Comparison of ENCODE assay signal across 11 mouse cellular contexts in the genomic region with DNA sequence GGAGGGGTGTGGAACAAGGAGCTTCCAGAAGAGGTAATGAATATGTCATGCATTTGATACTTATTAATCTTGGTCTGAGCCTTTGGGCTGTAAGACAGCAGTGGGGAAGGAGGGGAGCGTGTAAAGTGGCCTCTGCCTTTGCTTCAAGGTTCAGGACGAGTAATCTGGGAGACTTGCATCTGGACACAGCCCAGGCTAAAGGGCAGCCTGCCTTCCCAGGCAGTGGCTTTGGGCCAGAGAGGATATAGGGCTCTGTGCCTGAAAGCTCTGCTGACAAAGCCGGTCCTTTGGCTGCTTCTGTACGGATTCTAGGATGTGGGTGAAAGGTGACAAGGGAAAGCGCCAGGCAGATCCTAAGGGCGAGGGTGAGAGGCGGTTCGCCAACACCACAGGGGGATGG. TPM values are rescaled to one million over a fixed set of nuclear protein-coding genes. Genes with fewer than 3 reads are reported as not detected.
A peak's percentile ranks its signal among the peaks of the same experiment; 100 is the strongest.
DNase-seq lines count a peak whose midpoint lies in the region; ATAC-seq lines count a peak whose summit lies in the region.
"Had no signal": no experiment of that assay in that cellular context is flagged by ENCODE, and none has a peak within 500 bp of the region (broad histone marks: within the 10 kb centered on the region; RNA-seq: fewer than 3 reads in every experiment).

No protein-coding gene starts in this region.

- H3K4me1 ChIP-seq in heart, embryonic 11.5 days (ENCODE audit: control insufficient read depth, insufficient read depth, low read length), result no peaks in the 10 kb centered on the region
- H3K4me1 ChIP-seq in neural tube, embryonic 15.5 days, result no peaks in the 10 kb centered on the region
- H3K4me1 ChIP-seq in embryonic facial prominence, embryonic 10.5 days, result 0 out of 2 replicates have a peak, but pooled peaks cover 6% of the 10 kb centered on the region

- peaks cover 8% of the 10 kb centered on the region for H3K27me3 ChIP-seq in heart, embryonic 11.5 days (ENCODE audit: control insufficient read depth, insufficient read depth, low read length)
- H3K27me3 ChIP-seq in neural tube, embryonic 15.5 days (replicated peaks), result no peaks in the 10 kb centered on the region
- H3K27me3 ChIP-seq in embryonic facial prominence, embryonic 10.5 days (replicated peaks; ENCODE audit: low read depth, poor library complexity, severe bottlenecking), result peaks cover 26% of the 10 kb centered on the region

- no peak overlapping the region for H3K4me3 ChIP-seq in heart, embryonic 11.5 days (ENCODE audit: low read depth, low read length)
- no peak overlapping the region for H3K4me3 ChIP-seq in neural tube, embryonic 15.5 days (replicated peaks)
- H3K4me3 ChIP-seq in embryonic facial prominence, embryonic 10.5 days, result no peak overlapping the region

- H3K36me3 ChIP-seq in heart, embryonic 11.5 days (ENCODE audit: control insufficient read depth, insufficient read depth, low read length), result no peaks in the 10 kb centered on the region
- H3K36me3 ChIP-seq in neural tube, embryonic 15.5 days, result 0 out of 2 replicates have a peak, but pooled peaks cover 6% of the 10 kb centered on the region
- H3K36me3 ChIP-seq in embryonic facial prominence, embryonic 10.5 days (replicated peaks), result peaks cover 20% of the 10 kb centered on the region

- H3K9me3 ChIP-seq in heart, embryonic 11.5 days (replicated peaks; ENCODE audit: control insufficient read depth, low read length), result no peaks in the 10 kb centered on the region
- H3K9me3 ChIP-seq in neural tube, embryonic 15.5 days (replicated peaks), result no peaks in the 10 kb centered on the region
- H3K9me3 ChIP-seq in embryonic facial prominence, embryonic 10.5 days, result no peaks in the 10 kb centered on the region

- 69% methylated on average over 8 of the region's 8 CpGs for WGBS in heart, embryonic 11.5 days (ENCODE audit: insufficient replicate concordance)
- 84% methylated on average over 8 of the region's 8 CpGs for WGBS in neural tube, embryonic 15.5 days
- 79% methylated on average over 8 of the region's 8 CpGs for WGBS in embryonic facial prominence, embryonic 10.5 days

- H3K9ac ChIP-seq in heart, embryonic 11.5 days (ENCODE audit: low read depth, low read length), result no peak overlapping the region
- no peak overlapping the region for H3K9ac ChIP-seq in neural tube, embryonic 15.5 days (replicated peaks)
- H3K9ac ChIP-seq: forebrain, postnatal 0 days had no signal

- no peak for ATAC-seq in heart, embryonic 11.5 days (replicated peaks; ENCODE audit: insufficient number of reproducible peaks, low FRiP score, low TSS enrichment)
- ATAC-seq in neural tube, embryonic 15.5 days (ENCODE audit: low FRiP score), result no peak
- ATAC-seq: forebrain, postnatal 0 days had no signal

- no peak overlapping the region for H3K4me2 ChIP-seq in heart, embryonic 11.5 days
- H3K4me2 ChIP-seq in neural tube, embryonic 15.5 days, result no peak overlapping the region

- peak; percentile 96 for DNase-seq in heart, adult 11 months
- DNase-seq in adrenal gland, adult 8-10 months, result peak; percentile 68
- DNase-seq in heart, postnatal 14 days, result peak; percentile 54 to 81
- peak; percentile 86 to 96 for DNase-seq in kidney, postnatal 25 days
- DNase-seq in thymus, postnatal 0 days (ENCODE audit: low spot score), result no peak
- DNase-seq in embryonic facial prominence, embryonic 10.5 days (ENCODE audit: low spot score), result no peak
- DNase-seq: forebrain, postnatal 0 days had no signal

- no peak overlapping the region for H3K27ac ChIP-seq in heart, embryonic 11.5 days (ENCODE audit: low read depth, low read length)
- no peak overlapping the region for H3K27ac ChIP-seq in neural tube, embryonic 15.5 days (replicated peaks)
- no peak overlapping the region for H3K27ac ChIP-seq in embryonic facial prominence, embryonic 10.5 days (replicated peaks)

- intact Hi-C loops in heart, postnatal 14 days (cut with DNase I), result no loop called here

RNA-seq across cellular contexts. Expression of a gene that starts 1.9 kb away (rescaled TPM):
- polyA plus RNA-seq in heart, embryonic 11.5 days (2014; fragmentation: Nextera tagmentation; extraction: Ambion mirVana), result not detected in 2 replicates
- 100 to 1,000 TPM; 277 to 564 (median 391) TPM for total RNA-seq in adrenal gland, adult 8-10 months (2022)
- total RNA-seq in heart, postnatal 14 days (2021), result 10 to 100 TPM in 1 of 2 experiments, 1 to 10 TPM in 1; 5.0 to 24.7 TPM
- polyA plus RNA-seq in thymus, postnatal 0 days (2015; fragmentation: Nextera tagmentation; extraction: Ambion mirVana), result 1.1 TPM in 1 of 2 replicates, not detected in the other
- 0.05 TPM in 1 of 2 replicates, not detected in the other for polyA plus RNA-seq in neural tube, embryonic 15.5 days (2015; fragmentation: Nextera tagmentation; extraction: Ambion mirVana)
- polyA plus RNA-seq in embryonic facial prominence, embryonic 10.5 days (2016; fragmentation: Nextera tagmentation; extraction: Ambion mirVana), result 0.10 TPM in 1 of 2 replicates, not detected in the other
- total RNA-seq: forebrain, postnatal 0 days had no signal
- polyA plus RNA-seq: forebrain, postnatal 0 days; limb, embryonic 11.5 days; neural tube, embryonic 11.5 days had no signal

RNA-seq across cellular contexts. Expression of a gene that starts 8.4 kb away (rescaled TPM):
- polyA plus RNA-seq in heart, embryonic 11.5 days (2014; fragmentation: Nextera tagmentation; extraction: Ambion mirVana), result 7.0 and 7.6 TPM in 2 replicates
- total RNA-seq in adrenal gland, adult 8-10 months (2022), result 10 to 100 TPM; 52.5 to 60.1 (median 54.5) TPM
- total RNA-seq in heart, postnatal 14 days (2021), result 10 to 100 TPM; 13.8 to 14.8 TPM
- 5.7 and 6.1 TPM in 2 replicates for polyA plus RNA-seq in thymus, postnatal 0 days (2015; fragmentation: Nextera tagmentation; extraction: Ambion mirVana)
- polyA plus RNA-seq in neural tube, embryonic 15.5 days (2015; fragmentation: Nextera tagmentation; extraction: Ambion mirVana), result 11.7 and 12.7 TPM in 2 replicates
- polyA plus RNA-seq in embryonic facial prominence, embryonic 10.5 days (2016; fragmentation: Nextera tagmentation; extraction: Ambion mirVana), result 7.2 and 8.4 TPM in 2 replicates

RNA-seq across cellular contexts. Expression of a gene that starts 8.4 kb away (rescaled TPM):
- 6.2 and 6.6 TPM in 2 replicates for polyA plus RNA-seq in heart, embryonic 11.5 days (2014; fragmentation: Nextera tagmentation; extraction: Ambion mirVana)
- total RNA-seq in adrenal gland, adult 8-10 months (2022), result 1 to 10 TPM in 3 of 4 experiments, under 1 TPM in 1; 0.99 to 1.6 (median 1.3) TPM
- total RNA-seq in heart, postnatal 14 days (2021), result under 1 TPM; 0.12 to 0.24 TPM
- polyA plus RNA-seq in thymus, postnatal 0 days (2015; fragmentation: Nextera tagmentation; extraction: Ambion mirVana), result 0.13 and 0.31 TPM in 2 replicates
- 0.19 and 0.34 TPM in 2 replicates for polyA plus RNA-seq in neural tube, embryonic 15.5 days (2015; fragmentation: Nextera tagmentation; extraction: Ambion mirVana)
- polyA plus RNA-seq in embryonic facial prominence, embryonic 10.5 days (2016; fragmentation: Nextera tagmentation; extraction: Ambion mirVana), result 0.38 and 0.45 TPM in 2 replicates

RNA-seq across cellular contexts. Expression of a gene that starts 19.0 kb away (rescaled TPM):
- polyA plus RNA-seq in heart, embryonic 11.5 days (2014; fragmentation: Nextera tagmentation; extraction: Ambion mirVana), result 1.9 and 2.3 TPM in 2 replicates
- total RNA-seq in adrenal gland, adult 8-10 months (2022), result 1 to 10 TPM; 2.8 to 6.4 (median 4.2) TPM
- total RNA-seq in heart, postnatal 14 days (2021), result 1 to 10 TPM; 2.2 to 2.5 TPM
- polyA plus RNA-seq in thymus, postnatal 0 days (2015; fragmentation: Nextera tagmentation; extraction: Ambion mirVana), result 2.2 and 2.5 TPM in 2 replicates
- polyA plus RNA-seq in neural tube, embryonic 15.5 days (2015; fragmentation: Nextera tagmentation; extraction: Ambion mirVana), result 1.6 and 1.9 TPM in 2 replicates
- polyA plus RNA-seq in embryonic facial prominence, embryonic 10.5 days (2016; fragmentation: Nextera tagmentation; extraction: Ambion mirVana), result 7.4 and 7.7 TPM in 2 replicates

RNA-seq across cellular contexts. Expression of a gene that starts 59.0 kb away (rescaled TPM):
- polyA plus RNA-seq in heart, embryonic 11.5 days (2014; fragmentation: Nextera tagmentation; extraction: Ambion mirVana), result 0.17 TPM in 1 of 2 replicates, not detected in the other
- total RNA-seq in adrenal gland, adult 8-10 months (2022), result not detected
- not detected for total RNA-seq in heart, postnatal 14 days (2021)
- polyA plus RNA-seq in thymus, postnatal 0 days (2015; fragmentation: Nextera tagmentation; extraction: Ambion mirVana), result 0.14 TPM in 1 of 2 replicates, not detected in the other
- not detected in 2 replicates for polyA plus RNA-seq in neural tube, embryonic 15.5 days (2015; fragmentation: Nextera tagmentation; extraction: Ambion mirVana)
- 0.11 TPM in 1 of 2 replicates, not detected in the other for polyA plus RNA-seq in embryonic facial prominence, embryonic 10.5 days (2016; fragmentation: Nextera tagmentation; extraction: Ambion mirVana)
- polyA plus RNA-seq: limb, embryonic 11.5 days; neural tube, embryonic 11.5 days had no signal

Comparison
In these comparisons a context has a peak if more than half of its experiments do, and no peak if none do; other contexts are left out.
1. DNase-seq: peak in heart, adult 11 months (single experiment), adrenal gland, adult 8-10 months (single experiment), heart, postnatal 14 days (2 of 2) and kidney, postnatal 25 days (2 of 2); none in thymus, postnatal 0 days (single experiment) and embryonic facial prominence, embryonic 10.5 days (single experiment).